Mouse (Mus musculus) induced T-regulatory cell, adult 2 months (primary cell): ENCODE data around the gene Fbln7.

ENCODE experiments used
- DNase-seq: peaks from one replicate; pipeline ENCODE4 v3.0.0-alpha.2; 2012; ENCODE audit warnings: low read depth

The Fbln7 gene

GRCm38 (mm10) chr2:128872256-128872655 lies 9.5 kb downstream of the Fbln7 start:
- DNase-seq: no peak

- DNase-seq: no peak
These were observed 12.7 kb downstream of the Fbln7 start for GRCm38 (mm10) chr2:128875526-128875925.

GRCm38 (mm10) chr2:128881236-128881635 lies 18.5 kb downstream of the Fbln7 start:
- DNase-seq: peak; percentile 42

- no peak for DNase-seq
These were observed 22.5 kb downstream of the Fbln7 start for GRCm38 (mm10) chr2:128885225-128885811.

GRCm38 (mm10) chr2:128887866-128888550 lies 25.2 kb downstream of the Fbln7 start:
- no peak for DNase-seq

- peak; percentile 27 for DNase-seq
These were observed 28.0 kb downstream of the Fbln7 start for GRCm38 (mm10) chr2:128890661-128891335.

- no peak for DNase-seq
These were observed 29.5 kb downstream of the Fbln7 start for GRCm38 (mm10) chr2:128892180-128892721.

- DNase-seq: no peak
These were observed 40.1 kb downstream of the Fbln7 start for GRCm38 (mm10) chr2:128902843-128903242.

GRCm38 (mm10) chr2:128903661-128904060 lies 40.9 kb downstream of the Fbln7 start:
- DNase-seq: no peak

- DNase-seq: no peak
These were observed 52.2 kb downstream of the Fbln7 start for GRCm38 (mm10) chr2:128914978-128915377.

GRCm38 (mm10) chr2:128916528-128916927 lies 53.7 kb downstream of the Fbln7 start:
- DNase-seq: no peak

- DNase-seq: no peak
These were observed 62.0 kb downstream of the Fbln7 start for GRCm38 (mm10) chr2:128924799-128925198.

- no peak for DNase-seq
These were observed 65.7 kb downstream of the Fbln7 start for GRCm38 (mm10) chr2:128928446-128928845.

GRCm38 (mm10) chr2:128930704-128931103 lies 67.9 kb downstream of the Fbln7 start:
- no peak for DNase-seq

- DNase-seq: no peak
These were observed 73.5 kb downstream of the Fbln7 start for GRCm38 (mm10) chr2:128936256-128936655.

GRCm38 (mm10) chr2:128943538-128944528 lies 81.1 kb downstream of the Fbln7 start, which contains the start of gene Zc3h8:
Gene Zc3h8 (minus strand): TSS chr2:128944077.
- DNase-seq: peak; percentile 99
